Mouse (Mus musculus) liver, embryonic 16.5 days (tissue): ENCODE data around the gene Timm13. TPM values are rescaled to one million over a fixed set of nuclear protein-coding genes. Genes with fewer than 3 reads are reported as not detected.

ENCODE experiments used
- ATAC-seq: fragments of 200-750 bp; cut with Nextera tagmentation; 2 replicates; pipeline ENCODE4 v1.8.0; 2017; ENCODE audit warnings: low read depth, mild to moderate bottlenecking, moderate number of reproducible peaks, moderate library complexity
- H3K27ac ChIP-seq: fragments of 300-500 bp; sonication (generic); 2 replicates; pipeline ENCODE4 v1.5.1; 2014; ENCODE audit warnings: mild to moderate bottlenecking, low read length
- H3K27me3 ChIP-seq: fragments of 300-500 bp; sonication (generic); 2 replicates; pipeline ENCODE4 v1.6.1; 2014; ENCODE audit warnings: low read depth, low read length, mixed read lengths; ENCODE audit not compliant: control insufficient read depth, insufficient read depth
- H3K36me3 ChIP-seq: fragments of 300-500 bp; sonication (generic); 2 replicates; pipeline ENCODE4 v1.6.1; 2014; ENCODE audit warnings: mild to moderate bottlenecking; ENCODE audit not compliant: control insufficient read depth, insufficient read depth
- H3K4me1 ChIP-seq: fragments of 300-500 bp; sonication (generic); 2 replicates; pipeline ENCODE4 v1.6.1; 2014; ENCODE audit warnings: low read depth, low read length, mixed read lengths; ENCODE audit not compliant: control insufficient read depth
- H3K4me2 ChIP-seq: fragments of 300-500 bp; sonication (generic); 2 replicates; pipeline ENCODE4 v1.6.1; 2014; ENCODE audit warnings: low read depth, low read length, mixed read lengths
- H3K4me3 ChIP-seq: fragments of 300-500 bp; sonication (generic); 2 replicates; pipeline ENCODE4 v1.5.1; 2014; ENCODE audit warnings: low read depth, mild to moderate bottlenecking, low read length
- H3K9ac ChIP-seq: fragments of 300-500 bp; sonication (generic); 2 replicates; pipeline ENCODE4 v1.6.1; 2014; ENCODE audit warnings: low read depth, low read length
- H3K9me3 ChIP-seq: fragments of 300-500 bp; sonication (generic); replicated peaks from 2 replicates; pipeline ENCODE4 v1.6.1; 2016; ENCODE audit warnings: low read length; ENCODE audit not compliant: control insufficient read depth
- WGBS: fragments of 180-500 bp; shearing (Covaris S2); extraction: QIAGEN DNeasy Blood & Tissue Kit; methylation state at CpG from one replicate; pipeline ENCODE4 v1.1.7; 2014; ENCODE audit not compliant: insufficient replicate concordance; 5-methylcytosine and 5-hydroxymethylcytosine counted together
- polyA plus RNA-seq: library from polyadenylated mRNA; unstranded; fragments of >200 nt; fragmentation: Nextera tagmentation; extraction: Ambion mirVana; gene quantifications from 2 replicates; pipeline ENCODE4 v1.2.1, GENCODE M21; 2015

The Timm13 gene
- polyA plus RNA-seq, 1 experiment from 2014 or later: 151 TPM

DNA sequence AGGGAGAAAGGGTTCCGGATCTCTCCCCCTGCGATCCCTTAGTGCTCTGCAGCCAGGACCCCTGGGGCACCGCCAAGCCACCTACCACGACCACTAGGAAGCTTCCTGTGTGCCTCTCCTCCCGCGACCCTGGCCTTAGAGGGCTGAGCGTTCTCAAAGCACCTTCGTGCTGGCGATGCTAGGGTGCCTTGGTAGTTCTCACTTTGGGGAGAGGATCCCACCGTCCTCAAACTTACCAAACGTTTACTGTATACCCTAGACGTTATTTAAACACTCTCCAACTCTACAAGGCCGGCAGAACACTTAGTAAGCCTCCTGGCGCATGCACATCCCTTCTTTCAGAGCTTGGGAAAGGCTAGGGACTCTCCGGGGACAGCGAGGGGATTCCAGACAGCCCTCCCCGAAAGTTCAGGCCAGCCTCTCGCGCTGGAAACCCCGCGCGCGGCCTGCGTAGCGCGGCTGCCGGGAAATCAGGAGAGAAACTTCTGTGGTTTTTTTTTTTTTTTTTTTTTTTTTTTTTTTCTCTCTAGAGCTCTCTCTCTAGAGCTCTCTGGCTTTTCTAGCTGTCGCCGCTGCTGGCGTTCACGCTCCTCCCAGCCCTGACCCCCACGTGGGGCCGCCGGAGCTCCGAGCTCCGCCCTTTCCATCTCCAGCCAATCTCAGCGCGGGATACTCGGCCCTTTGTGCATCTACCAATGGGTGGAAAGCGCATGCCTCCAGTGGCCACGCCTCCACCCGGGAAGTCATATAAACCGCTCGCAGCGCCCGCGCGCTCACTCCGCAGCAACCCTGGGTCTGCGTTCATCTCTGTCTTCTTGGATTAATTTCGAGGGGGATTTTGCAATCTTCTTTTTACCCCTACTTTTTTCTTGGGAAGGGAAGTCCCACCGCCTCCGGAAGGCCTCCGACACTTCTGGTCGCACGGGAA is 28.8 kb upstream of the Timm13 start, which contains the start of gene Gadd45b:
Gene Gadd45b (plus strand): TSS at position 775 of the 928 bp plus-strand sequence.
- peak within 1 kb of the TSS; percentile 54 for H3K9ac ChIP-seq
- ATAC-seq: peak; percentile 89
- peaks cover 58% of the 10 kb centered on the region for H3K27me3 ChIP-seq
- H3K4me2 ChIP-seq: peak within 1 kb of the TSS; percentile 92
- WGBS: under 1% methylated on average over 56 of the region's 56 CpGs
- no peaks in the 10 kb centered on the region for H3K9me3 ChIP-seq
- H3K27ac ChIP-seq: peak within 1 kb of the TSS; percentile 68
- H3K4me3 ChIP-seq: peak within 1 kb of the TSS; percentile 62
- H3K4me1 ChIP-seq: peaks cover 43% of the 10 kb centered on the region
- no peaks in the 10 kb centered on the region for H3K36me3 ChIP-seq

GRCm38 (mm10) chr10:80928586-80929298 is 28.0 kb upstream of the Timm13 start:
- peak overlapping the region; percentile 62 for H3K4me3 ChIP-seq
- H3K4me2 ChIP-seq: peak overlapping the region; percentile 92
- H3K27me3 ChIP-seq: peaks cover 51% of the 10 kb centered on the region
- ATAC-seq: peak; percentile 25
- no peaks in the 10 kb centered on the region for H3K36me3 ChIP-seq
- peak overlapping the region; percentile 54 for H3K9ac ChIP-seq
- WGBS: under 1% methylated on average over 48 of the region's 48 CpGs
- no peak overlapping the region for H3K27ac ChIP-seq
- H3K4me1 ChIP-seq: peaks cover 43% of the 10 kb centered on the region
- no peaks in the 10 kb centered on the region for H3K9me3 ChIP-seq

DNA sequence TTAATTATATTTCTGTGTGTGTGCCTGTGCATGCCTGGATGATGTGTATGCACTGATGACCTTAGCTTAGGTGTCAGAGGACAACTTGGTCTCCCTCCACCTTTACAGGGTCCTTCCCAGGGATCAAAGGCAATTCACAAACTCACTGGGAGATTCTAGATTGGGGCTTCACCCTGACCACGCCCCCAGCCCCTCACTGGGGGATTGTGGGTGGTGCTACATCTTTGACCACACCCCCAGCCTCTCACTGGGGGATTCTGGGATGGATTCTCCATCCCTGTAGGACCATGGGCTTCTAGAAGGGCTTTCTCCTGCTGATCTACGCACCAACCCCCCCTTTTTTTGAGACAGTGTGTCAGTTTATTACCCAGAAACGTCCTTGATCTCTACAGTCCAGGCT is 24.7 kb upstream of the Timm13 start:
- Histone ChIP-seq H3K9me3 (no peaks in the 10 kb centered on the region), H3K4me2 (no peak overlapping the region), H3K27me3 (peaks cover 18% of the 10 kb centered on the region), H3K36me3 (no peaks in the 10 kb centered on the region), H3K4me3 (no peak overlapping the region), H3K27ac (no peak overlapping the region), H3K4me1 (peaks cover 18% of the 10 kb centered on the region), H3K9ac (no peak overlapping the region)
- no peak for ATAC-seq
- WGBS: 42% methylated on average over 3 of the region's 3 CpGs

DNA sequence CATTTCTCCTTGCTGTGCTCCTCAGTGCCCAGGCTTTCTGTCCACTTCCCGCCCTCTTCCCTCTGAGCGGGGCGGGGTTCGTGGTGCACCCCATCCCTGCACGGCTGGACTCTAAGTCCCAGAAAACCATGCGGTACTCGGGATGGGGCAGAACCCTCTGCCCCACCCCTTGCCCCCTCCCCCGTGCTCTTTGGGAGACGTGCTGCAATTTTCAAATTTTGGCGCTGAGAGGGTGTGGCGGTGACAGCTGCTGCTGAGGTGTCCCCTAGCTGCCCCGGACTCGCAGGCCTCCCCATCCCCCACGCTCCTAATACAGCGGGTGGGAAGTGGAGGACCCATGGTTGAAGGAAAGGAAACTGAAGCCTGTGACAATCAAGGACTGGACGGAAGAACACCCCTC is 21.2 kb upstream of the Timm13 start:
- H3K4me2 ChIP-seq: peak overlapping the region; percentile 48
- H3K36me3 ChIP-seq: no peaks in the 10 kb centered on the region
- 0 out of 2 replicates have a peak overlapping the region, but pooled peaks have one; percentile 11 for H3K27ac ChIP-seq
- H3K4me3 ChIP-seq: peak overlapping the region; percentile 25
- peak; percentile 47 for ATAC-seq
- H3K9ac ChIP-seq: peak overlapping the region; percentile 14
- peaks cover 8% of the 10 kb centered on the region for H3K27me3 ChIP-seq
- peaks cover 10% of the 10 kb centered on the region for H3K4me1 ChIP-seq
- no peaks in the 10 kb centered on the region for H3K9me3 ChIP-seq
- 6% methylated on average over 16 of the region's 16 CpGs for WGBS

- H3K4me2 ChIP-seq: peak within 1 kb of the TSS; percentile 78
- no peaks in the 10 kb centered on the region for H3K36me3 ChIP-seq
- H3K4me3 ChIP-seq: peak within 1 kb of the TSS; percentile 69
- peaks cover 38% of the 10 kb centered on the region for H3K4me1 ChIP-seq
- H3K9ac ChIP-seq: peak within 1 kb of the TSS; percentile 70
- ATAC-seq: peak; percentile 37; the same call in 1 of the 2 replicates
- WGBS: under 1% methylated on average over 50 of the region's 61 CpGs
- peaks cover 8% of the 10 kb centered on the region for H3K27me3 ChIP-seq
- no peaks in the 10 kb centered on the region for H3K9me3 ChIP-seq
- H3K27ac ChIP-seq: peak within 1 kb of the TSS; percentile 40
These were observed 17.1 kb upstream of the Timm13 start, which contains the start of gene Lmnb2 for GRCm38 (mm10) chr10:80917779-80918434. TSS of gene Lmnb2 (minus strand) at chr10:80918245.

DNA sequence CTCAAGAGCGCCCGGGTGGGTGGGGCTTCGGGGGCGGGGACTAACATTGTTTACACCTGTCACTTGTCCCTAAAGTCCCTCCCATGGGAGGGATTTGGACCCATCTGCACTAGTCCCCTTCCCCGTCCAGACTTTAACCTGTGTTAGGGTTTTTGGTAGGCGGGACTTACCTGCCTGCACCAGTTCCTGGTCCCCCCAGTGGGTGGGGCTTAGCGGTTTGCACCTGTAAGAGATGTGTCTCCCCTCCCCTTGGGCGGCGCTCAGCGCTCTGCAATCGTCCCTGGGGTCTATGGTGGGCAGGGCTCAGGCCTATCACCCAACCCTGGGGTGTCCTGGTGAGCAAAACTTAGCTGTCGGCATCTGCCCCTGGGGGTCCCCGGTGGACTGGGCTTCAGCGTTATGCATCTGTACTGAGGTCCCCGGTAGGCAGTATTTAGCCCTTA is 16.6 kb upstream of the Timm13 start:
- no peaks in the 10 kb centered on the region for H3K9me3 ChIP-seq
- peak overlapping the region; percentile 78 for H3K4me2 ChIP-seq
- H3K27ac ChIP-seq: peak overlapping the region; percentile 40
- H3K9ac ChIP-seq: peak overlapping the region; percentile 70
- peak overlapping the region; percentile 69 for H3K4me3 ChIP-seq
- ATAC-seq: peak; percentile 37
- no peaks in the 10 kb centered on the region for H3K36me3 ChIP-seq
- peaks cover 38% of the 10 kb centered on the region for H3K4me1 ChIP-seq
- WGBS: 2% methylated on average over 15 of the region's 15 CpGs
- H3K27me3 ChIP-seq: peaks cover 8% of the 10 kb centered on the region

- no peaks in the 10 kb centered on the region for H3K9me3 ChIP-seq
- no peak for ATAC-seq
- 76% methylated on average over 4 of the region's 4 CpGs for WGBS
- H3K4me2 ChIP-seq: no peak overlapping the region
- no peak overlapping the region for H3K9ac ChIP-seq
- H3K4me1 ChIP-seq: peaks cover 38% of the 10 kb centered on the region
- no peak overlapping the region for H3K27ac ChIP-seq
- H3K36me3 ChIP-seq: no peaks in the 10 kb centered on the region
- H3K4me3 ChIP-seq: no peak overlapping the region
- H3K27me3 ChIP-seq: peaks cover 8% of the 10 kb centered on the region
These were observed 15.0 kb upstream of the Timm13 start for GRCm38 (mm10) chr10:80915736-80916135.

DNA sequence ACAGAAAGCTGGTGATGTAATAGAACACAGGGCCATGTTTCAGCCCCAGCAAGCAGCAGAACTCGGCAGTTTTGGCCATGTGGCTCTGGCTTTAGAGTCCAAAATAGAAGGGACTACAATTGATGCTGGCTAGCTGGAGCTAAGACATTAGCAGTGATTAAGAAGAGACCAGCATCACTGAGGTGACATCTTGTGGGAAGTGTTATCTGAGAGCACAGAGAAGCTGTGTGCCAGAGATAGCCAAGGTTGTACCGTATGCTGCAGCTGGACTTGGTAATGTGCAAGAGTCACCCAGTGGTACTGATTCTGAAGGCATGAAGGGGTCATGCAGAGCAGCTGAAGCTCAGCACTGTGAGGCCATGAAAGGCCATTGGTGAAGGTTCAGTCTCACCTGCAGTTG is 14.5 kb upstream of the Timm13 start:
- no peak overlapping the region for H3K4me3 ChIP-seq
- 24% methylated on average over 2 of the region's 2 CpGs for WGBS
- no peaks in the 10 kb centered on the region for H3K9me3 ChIP-seq
- peaks cover 38% of the 10 kb centered on the region for H3K4me1 ChIP-seq
- H3K36me3 ChIP-seq: no peaks in the 10 kb centered on the region
- H3K4me2 ChIP-seq: no peak overlapping the region
- no peak for ATAC-seq
- no peak overlapping the region for H3K9ac ChIP-seq
- H3K27me3 ChIP-seq: peaks cover 8% of the 10 kb centered on the region
- no peak overlapping the region for H3K27ac ChIP-seq
